Mouse (Mus musculus) erythroblast, embryonic 14.5 days (primary cell): Measurements from ENCODE around the gene Gzmk. TPM values are rescaled to one million over a fixed set of nuclear protein-coding genes. Genes with fewer than 3 reads are reported as not detected.

Source experiments
- H3K27me3 ChIP-seq: 2 replicates; pipeline ENCODE4 v1.6.1; 2012; ENCODE audit warnings: inconsistent platforms; ENCODE audit not compliant: control insufficient read depth
- H3K36me3 ChIP-seq: 2 replicates; pipeline ENCODE4 v1.6.1; 2012; ENCODE audit warnings: mild to moderate bottlenecking, inconsistent platforms; ENCODE audit not compliant: control insufficient read depth
- H3K4me1 ChIP-seq: 2 replicates; pipeline ENCODE4 v1.6.1; 2012; ENCODE audit warnings: inconsistent platforms; ENCODE audit not compliant: control insufficient read depth
- H3K4me3 ChIP-seq: replicated peaks from 2 replicates; pipeline ENCODE3; 2012; ENCODE audit warnings: moderate library complexity, mild to moderate bottlenecking, inconsistent platforms
- H3K9me3 ChIP-seq: 2 replicates; pipeline ENCODE4 v1.6.1; 2012; ENCODE audit warnings: low read length, inconsistent platforms, mixed read lengths; ENCODE audit not compliant: control insufficient read depth
- GATA1 ChIP-seq: IDR thresholded peaks from 2 replicates; pipeline ENCODE4 v1.6.1; 2012; ENCODE audit warnings: low read length, inconsistent platforms, mixed read lengths
- TAL1 ChIP-seq: IDR thresholded peaks from 3 replicates; pipeline ENCODE4 v1.6.1; 2012; ENCODE audit warnings: low read length, inconsistent platforms, mixed read lengths
- polyA plus RNA-seq: library from polyadenylated mRNA; stranded (reverse); fragments of >175 nt; gene quantifications from 2 replicates; pipeline ENCODE4 v1.2.3, GENCODE M21; 2012

The Gzmk gene
- polyA plus RNA-seq, 1 experiment: not detected

- H3K27me3 ChIP-seq: peaks cover 21% of the 10 kb centered on the region
- H3K4me3 ChIP-seq: no peak overlapping the region
- H3K9me3 ChIP-seq: no peaks in the 10 kb centered on the region
- no peaks in the 10 kb centered on the region for H3K4me1 ChIP-seq
- TF ChIP-seq GATA1 (no peak), TAL1 (no peak)
- no peaks in the 10 kb centered on the region for H3K36me3 ChIP-seq
Measured at GRCm38 (mm10) chr13:113211345-113211744, 14.4 kb downstream of the Gzmk start.

GRCm38 (mm10) chr13:113209624-113210023 lies 16.1 kb downstream of the Gzmk start, which contains the start of gene Esm1:
TSS of gene Esm1 (plus strand) at chr13:113209659.
- no peaks in the 10 kb centered on the region for H3K4me1 ChIP-seq
- no peaks in the 10 kb centered on the region for H3K36me3 ChIP-seq
- no peaks in the 10 kb centered on the region for H3K9me3 ChIP-seq
- no peak for TF ChIP-seq TAL1
- no peak for TF ChIP-seq GATA1
- no peak within 1 kb of the TSS for H3K4me3 ChIP-seq
- H3K27me3 ChIP-seq: peaks cover 21% of the 10 kb centered on the region

- Histone ChIP-seq H3K4me1 (no peaks in the 10 kb centered on the region), H3K4me3 (no peak overlapping the region), H3K36me3 (no peaks in the 10 kb centered on the region), H3K27me3 (peaks cover 14% of the 10 kb centered on the region), H3K9me3 (no peaks in the 10 kb centered on the region)
- TF ChIP-seq GATA1 (no peak), TAL1 (no peak)
Measured at GRCm38 (mm10) chr13:113205346-113205745, 20.4 kb downstream of the Gzmk start.

- H3K4me3 ChIP-seq: no peak overlapping the region
- no peaks in the 10 kb centered on the region for H3K9me3 ChIP-seq
- H3K4me1 ChIP-seq: no peaks in the 10 kb centered on the region
- H3K27me3 ChIP-seq: no peaks in the 10 kb centered on the region
- no peaks in the 10 kb centered on the region for H3K36me3 ChIP-seq
- TF ChIP-seq GATA1 (no peak), TAL1 (no peak)
Measured at GRCm38 (mm10) chr13:113203146-113203545, 22.6 kb downstream of the Gzmk start.

- TF ChIP-seq TAL1 (no peak), GATA1 (no peak)
- no peak overlapping the region for H3K4me3 ChIP-seq
- H3K9me3 ChIP-seq: no peaks in the 10 kb centered on the region
- H3K27me3 ChIP-seq: no peaks in the 10 kb centered on the region
- H3K36me3 ChIP-seq: no peaks in the 10 kb centered on the region
- no peaks in the 10 kb centered on the region for H3K4me1 ChIP-seq
Measured at GRCm38 (mm10) chr13:113202184-113202583, 23.5 kb downstream of the Gzmk start.

- no peaks in the 10 kb centered on the region for H3K27me3 ChIP-seq
- H3K4me3 ChIP-seq: no peak overlapping the region
- TF ChIP-seq TAL1 (no peak), GATA1 (no peak)
- no peaks in the 10 kb centered on the region for H3K9me3 ChIP-seq
- H3K4me1 ChIP-seq: no peaks in the 10 kb centered on the region
- H3K36me3 ChIP-seq: no peaks in the 10 kb centered on the region
Measured at GRCm38 (mm10) chr13:113201631-113202030, 24.1 kb downstream of the Gzmk start.

- H3K4me1 ChIP-seq: no peaks in the 10 kb centered on the region
- no peak overlapping the region for H3K4me3 ChIP-seq
- H3K9me3 ChIP-seq: no peaks in the 10 kb centered on the region
- no peaks in the 10 kb centered on the region for H3K27me3 ChIP-seq
- no peaks in the 10 kb centered on the region for H3K36me3 ChIP-seq
- TF ChIP-seq TAL1 (no peak), GATA1 (no peak)
Measured at GRCm38 (mm10) chr13:113200726-113201125, 25.0 kb downstream of the Gzmk start.

GRCm38 (mm10) chr13:113199331-113199730 lies 26.4 kb downstream of the Gzmk start:
- no peaks in the 10 kb centered on the region for H3K36me3 ChIP-seq

GRCm38 (mm10) chr13:113197872-113198502 lies 27.7 kb downstream of the Gzmk start:
- no peak overlapping the region for H3K4me3 ChIP-seq
- no peaks in the 10 kb centered on the region for H3K36me3 ChIP-seq
- H3K9me3 ChIP-seq: no peaks in the 10 kb centered on the region
- TF ChIP-seq GATA1 (no peak), TAL1 (no peak)
- no peaks in the 10 kb centered on the region for H3K27me3 ChIP-seq
- H3K4me1 ChIP-seq: no peaks in the 10 kb centered on the region

More at GRCm38 (mm10) chr13:113199331-113199730, 26.4 kb downstream of the Gzmk start:
- Histone ChIP-seq H3K4me3 (no peak overlapping the region), H3K4me1 (no peaks in the 10 kb centered on the region), H3K9me3 (no peaks in the 10 kb centered on the region), H3K27me3 (no peaks in the 10 kb centered on the region)
- no peak for TF ChIP-seq TAL1
- TF ChIP-seq GATA1: no peak
